Mouse (Mus musculus) liver, embryonic 11.5 days (tissue): ENCODE measurements around the gene Rgs8. TPM values are rescaled to one million over a fixed set of nuclear protein-coding genes. Genes with fewer than 3 reads are reported as not detected.

Experiments
- ATAC-seq: fragments of 200-750 bp; cut with Nextera tagmentation; replicated peaks from 2 replicates; pipeline ENCODE4 v1.8.0; 2017; ENCODE audit warnings: moderate number of reproducible peaks, mild to moderate bottlenecking, moderate TSS enrichment, moderate library complexity; ENCODE audit not compliant: low FRiP score
- DNase-seq: peaks from one replicate; pipeline ENCODE4 v3.0.0-alpha.2; 2017; ENCODE audit warnings: low spot score
- H3K27ac ChIP-seq: fragments of 300-500 bp; sonication (generic); 2 replicates; pipeline ENCODE4 v1.5.1; 2014; ENCODE audit warnings: mild to moderate bottlenecking, low read depth, low read length, control low read depth
- H3K27me3 ChIP-seq: fragments of 300-500 bp; sonication (generic); replicated peaks from 2 replicates; pipeline ENCODE4 v1.6.1; 2014; ENCODE audit warnings: low read length, mixed read lengths; ENCODE audit not compliant: control insufficient read depth, insufficient read depth
- H3K36me3 ChIP-seq: fragments of 300-500 bp; sonication (generic); 2 replicates; pipeline ENCODE4 v1.6.1; 2014; ENCODE audit warnings: mild to moderate bottlenecking, low read length, moderate library complexity, mixed read lengths; ENCODE audit not compliant: control insufficient read depth, insufficient read depth
- H3K4me1 ChIP-seq: fragments of 300-500 bp; sonication (generic); replicated peaks from 2 replicates; pipeline ENCODE4 v1.6.1; 2014; ENCODE audit warnings: low read length, mixed read lengths; ENCODE audit not compliant: control insufficient read depth, insufficient read depth
- H3K4me2 ChIP-seq: fragments of 300-500 bp; sonication (generic); 2 replicates; pipeline ENCODE4 v1.6.1; 2014; ENCODE audit warnings: mild to moderate bottlenecking, control low read depth, moderate library complexity
- H3K4me3 ChIP-seq: fragments of 300-500 bp; sonication (generic); 2 replicates; pipeline ENCODE4 v1.5.1; 2014; ENCODE audit warnings: low read depth, low read length, control low read depth
- H3K9ac ChIP-seq: fragments of 300-500 bp; sonication (generic); 2 replicates; pipeline ENCODE4 v1.6.1; 2014; ENCODE audit warnings: low read depth, low read length, control low read depth
- H3K9me3 ChIP-seq: fragments of 300-500 bp; sonication (generic); 2 replicates; pipeline ENCODE4 v1.6.1; 2016; ENCODE audit warnings: low read length, inconsistent platforms, mixed read lengths; ENCODE audit not compliant: control insufficient read depth
- WGBS: fragments of 180-500 bp; shearing (Covaris S2); extraction: QIAGEN DNeasy Blood & Tissue Kit; methylation state at CpG from one replicate; pipeline ENCODE4 v1.1.7; 2014; 5-methylcytosine and 5-hydroxymethylcytosine counted together
- polyA plus RNA-seq: library from polyadenylated mRNA; unstranded; fragments of >200 nt; fragmentation: Nextera tagmentation; extraction: Ambion mirVana; gene quantifications from 2 replicates; pipeline ENCODE4 v1.2.1, GENCODE M21; 2014

Rgs8 gene
- polyA plus RNA-seq, 1 experiment from 2014 or later: 0.19 TPM

GRCm38 (mm10) chr1:153704996-153705395 lies 52.2 kb downstream of the Rgs8 start:
- WGBS: 28% methylated on average over 3 of the region's 3 CpGs

GRCm38 (mm10) chr1:153708626-153709025 lies 55.8 kb downstream of the Rgs8 start:
- Histone ChIP-seq H3K36me3 (no peaks in the 10 kb centered on the region), H3K27ac (no peak overlapping the region), H3K27me3 (peaks cover 3% of the 10 kb centered on the region; the same call in 1 of the 2 replicates), H3K9ac (no peak overlapping the region), H3K4me3 (no peak overlapping the region), H3K4me2 (no peak overlapping the region), H3K9me3 (no peaks in the 10 kb centered on the region), H3K4me1 (peaks cover 5% of the 10 kb centered on the region)
- no peak for DNase-seq
- ATAC-seq: no peak
- 68% methylated on average over 5 of the region's 5 CpGs for WGBS

More at GRCm38 (mm10) chr1:153704996-153705395, 52.2 kb downstream of the Rgs8 start:
- Histone ChIP-seq H3K9me3 (no peaks in the 10 kb centered on the region), H3K4me1 (peaks cover 5% of the 10 kb centered on the region), H3K9ac (no peak overlapping the region), H3K36me3 (no peaks in the 10 kb centered on the region), H3K4me3 (no peak overlapping the region), H3K27ac (no peak overlapping the region), H3K27me3 (peaks cover 3% of the 10 kb centered on the region; the same call in 1 of the 2 replicates), H3K4me2 (no peak overlapping the region)
- no peak for DNase-seq
- ATAC-seq: no peak

GRCm38 (mm10) chr1:153709451-153709850 lies 56.6 kb downstream of the Rgs8 start:
- no peaks in the 10 kb centered on the region for H3K36me3 ChIP-seq
- whole genome bisulfite sequencing: 27% methylated on average over 5 of the region's 5 CpGs
- no peak overlapping the region for H3K9ac ChIP-seq
- no peaks in the 10 kb centered on the region for H3K9me3 ChIP-seq
- H3K27ac ChIP-seq: no peak overlapping the region
- DNase-seq: no peak
- H3K4me3 ChIP-seq: no peak overlapping the region
- H3K4me1 ChIP-seq: peaks cover 5% of the 10 kb centered on the region
- no peak for ATAC-seq
- no peak overlapping the region for H3K4me2 ChIP-seq
- H3K27me3 ChIP-seq: no peaks in the 10 kb centered on the region

GRCm38 (mm10) chr1:153711544-153712262 lies 58.9 kb downstream of the Rgs8 start:
- H3K4me3 ChIP-seq: no peak overlapping the region
- no peak overlapping the region for H3K9ac ChIP-seq
- H3K36me3 ChIP-seq: no peaks in the 10 kb centered on the region
- DNase-seq: no peak
- 61% methylated on average over 3 of the region's 3 CpGs for WGBS
- H3K27ac ChIP-seq: no peak overlapping the region
- no peaks in the 10 kb centered on the region for H3K9me3 ChIP-seq
- H3K27me3 ChIP-seq: no peaks in the 10 kb centered on the region
- H3K4me2 ChIP-seq: no peak overlapping the region
- ATAC-seq: no peak
- peaks cover 5% of the 10 kb centered on the region for H3K4me1 ChIP-seq

GRCm38 (mm10) chr1:153712633-153713032 lies 59.8 kb downstream of the Rgs8 start:
- DNase-seq: no peak
- 87% methylated on average over 2 of the region's 2 CpGs for WGBS
- ATAC-seq: no peak

GRCm38 (mm10) chr1:153717990-153718389 lies 65.2 kb downstream of the Rgs8 start:
- Histone ChIP-seq H3K9ac (no peak overlapping the region), H3K27me3 (no peaks in the 10 kb centered on the region), H3K4me2 (no peak overlapping the region), H3K4me1 (no peaks in the 10 kb centered on the region), H3K4me3 (no peak overlapping the region), H3K36me3 (no peaks in the 10 kb centered on the region), H3K27ac (no peak overlapping the region), H3K9me3 (no peaks in the 10 kb centered on the region)
- no peak for DNase-seq
- 77% methylated on average over 1 of the region's 1 CpGs for WGBS
- ATAC-seq: no peak

More at GRCm38 (mm10) chr1:153712633-153713032, 59.8 kb downstream of the Rgs8 start:
- no peak overlapping the region for H3K9ac ChIP-seq
- H3K4me3 ChIP-seq: no peak overlapping the region
- peaks cover 5% of the 10 kb centered on the region for H3K4me1 ChIP-seq
- H3K27ac ChIP-seq: no peak overlapping the region
- no peaks in the 10 kb centered on the region for H3K9me3 ChIP-seq
- H3K27me3 ChIP-seq: no peaks in the 10 kb centered on the region
- H3K4me2 ChIP-seq: no peak overlapping the region
- no peaks in the 10 kb centered on the region for H3K36me3 ChIP-seq

GRCm38 (mm10) chr1:153720935-153721334 lies 68.1 kb downstream of the Rgs8 start:
- H3K27me3 ChIP-seq: no peaks in the 10 kb centered on the region
- no peaks in the 10 kb centered on the region for H3K36me3 ChIP-seq
- no peaks in the 10 kb centered on the region for H3K9me3 ChIP-seq
- H3K9ac ChIP-seq: no peak overlapping the region
- H3K4me3 ChIP-seq: no peak overlapping the region
- no peak for DNase-seq
- H3K4me1 ChIP-seq: no peaks in the 10 kb centered on the region
- no peak for ATAC-seq
- H3K27ac ChIP-seq: no peak overlapping the region
- WGBS: 80% methylated on average over 7 of the region's 7 CpGs
- no peak overlapping the region for H3K4me2 ChIP-seq

- DNase-seq: no peak
- H3K9ac ChIP-seq: no peak overlapping the region
- no peak overlapping the region for H3K4me3 ChIP-seq
- no peak overlapping the region for H3K4me2 ChIP-seq
- no peaks in the 10 kb centered on the region for H3K9me3 ChIP-seq
- ATAC-seq: no peak
- no peaks in the 10 kb centered on the region for H3K4me1 ChIP-seq
- no peak overlapping the region for H3K27ac ChIP-seq
- H3K36me3 ChIP-seq: no peaks in the 10 kb centered on the region
- 73% methylated on average over 9 of the region's 9 CpGs for WGBS
- no peaks in the 10 kb centered on the region for H3K27me3 ChIP-seq
These were observed 68.9 kb downstream of the Rgs8 start for GRCm38 (mm10) chr1:153721565-153722310.
